Mouse (Mus musculus) stomach, embryonic 15.5 days (tissue): ENCODE data around the gene Tprg. TPM values are rescaled to one million over a fixed set of nuclear protein-coding genes. Genes with fewer than 3 reads are reported as not detected.

ENCODE experiments used
- ATAC-seq: fragments of 200-750 bp; cut with Nextera tagmentation; 2 replicates; pipeline ENCODE4 v1.8.0; 2017; ENCODE audit warnings: low read depth, moderate number of reproducible peaks, moderate TSS enrichment; ENCODE audit not compliant: insufficient read depth, low FRiP score
- H3K27ac ChIP-seq: fragments of 300-500 bp; sonication (generic); 2 replicates; pipeline ENCODE4 v1.5.1; 2015; ENCODE audit warnings: mild to moderate bottlenecking, inconsistent platforms
- H3K27me3 ChIP-seq: fragments of 300-500 bp; sonication (generic); replicated peaks from 2 replicates; pipeline ENCODE4 v1.6.1; 2015; ENCODE audit warnings: inconsistent platforms
- H3K36me3 ChIP-seq: fragments of 300-500 bp; sonication (generic); 2 replicates; pipeline ENCODE4 v1.6.1; 2015; ENCODE audit warnings: inconsistent platforms
- H3K4me1 ChIP-seq: fragments of 300-500 bp; sonication (generic); 2 replicates; pipeline ENCODE4 v1.6.1; 2015; ENCODE audit warnings: inconsistent platforms
- H3K4me2 ChIP-seq: fragments of 300-500 bp; sonication (generic); 2 replicates; pipeline ENCODE4 v1.6.1; 2015; ENCODE audit warnings: mild to moderate bottlenecking, inconsistent platforms
- H3K4me3 ChIP-seq: fragments of 300-500 bp; sonication (generic); replicated peaks from 2 replicates; pipeline ENCODE4 v1.5.1; 2015; ENCODE audit warnings: inconsistent platforms
- H3K9ac ChIP-seq: fragments of 300-500 bp; sonication (generic); 2 replicates; pipeline ENCODE4 v1.6.1; 2015; ENCODE audit warnings: inconsistent platforms
- H3K9me3 ChIP-seq: fragments of 300-500 bp; sonication (generic); 2 replicates; pipeline ENCODE4 v1.6.1; 2016; ENCODE audit warnings: inconsistent platforms
- WGBS: fragments of 180-500 bp; shearing (Covaris S2); methylation state at CpG from one replicate; pipeline ENCODE4 v1.1.7; 2015; 5-methylcytosine and 5-hydroxymethylcytosine counted together
- polyA plus RNA-seq: library from polyadenylated mRNA; unstranded; fragments of >200 nt; fragmentation: Nextera tagmentation; extraction: Ambion mirVana; gene quantifications from 2 replicates; pipeline ENCODE4 v1.2.1, GENCODE M21; 2015

Tprg gene
- polyA plus RNA-seq, 1 experiment from 2014 or later = 5.5 TPM

- no peak overlapping the region for H3K27ac ChIP-seq
- H3K36me3 ChIP-seq = no peaks in the 10 kb centered on the region
- H3K27me3 ChIP-seq = no peaks in the 10 kb centered on the region
- H3K4me2 ChIP-seq = no peak overlapping the region
- no peaks in the 10 kb centered on the region for H3K4me1 ChIP-seq
- no peak for ATAC-seq
- no peak overlapping the region for H3K4me3 ChIP-seq
- 45% methylated on average over 4 of the region's 4 CpGs for WGBS
- H3K9ac ChIP-seq = no peak overlapping the region
- H3K9me3 ChIP-seq = no peaks in the 10 kb centered on the region
Observed at GRCm38 (mm10) chr16:25335058-25335703, 48.6 kb downstream of the Tprg start.

- no peak overlapping the region for H3K27ac ChIP-seq
- H3K27me3 ChIP-seq = no peaks in the 10 kb centered on the region
- no peak overlapping the region for H3K9ac ChIP-seq
- no peaks in the 10 kb centered on the region for H3K9me3 ChIP-seq
- 6% methylated on average over 3 of the region's 3 CpGs for WGBS
- no peaks in the 10 kb centered on the region for H3K36me3 ChIP-seq
- no peaks in the 10 kb centered on the region for H3K4me1 ChIP-seq
- no peak overlapping the region for H3K4me3 ChIP-seq
- H3K4me2 ChIP-seq = no peak overlapping the region
- ATAC-seq = no peak
Observed at GRCm38 (mm10) chr16:25349626-25350025, 63.0 kb downstream of the Tprg start.

- no peak overlapping the region for H3K4me3 ChIP-seq
- no peaks in the 10 kb centered on the region for H3K27me3 ChIP-seq
- 78% methylated on average over 7 of the region's 7 CpGs for WGBS
- H3K4me1 ChIP-seq = no peaks in the 10 kb centered on the region
- no peak for ATAC-seq
- no peaks in the 10 kb centered on the region for H3K9me3 ChIP-seq
- H3K9ac ChIP-seq = no peak overlapping the region
- no peak overlapping the region for H3K27ac ChIP-seq
- no peaks in the 10 kb centered on the region for H3K36me3 ChIP-seq
- no peak overlapping the region for H3K4me2 ChIP-seq
Observed at GRCm38 (mm10) chr16:25367834-25368233, 81.2 kb downstream of the Tprg start.

- no peak overlapping the region for H3K4me3 ChIP-seq
- H3K27ac ChIP-seq = no peak overlapping the region
- no peaks in the 10 kb centered on the region for H3K4me1 ChIP-seq
- H3K36me3 ChIP-seq = no peaks in the 10 kb centered on the region
- no peak overlapping the region for H3K9ac ChIP-seq
- ATAC-seq = no peak
- no peaks in the 10 kb centered on the region for H3K27me3 ChIP-seq
- no peak overlapping the region for H3K4me2 ChIP-seq
- WGBS = 30% methylated on average over 5 of the region's 5 CpGs
- H3K9me3 ChIP-seq = no peaks in the 10 kb centered on the region
Observed at GRCm38 (mm10) chr16:25369984-25370412, 83.4 kb downstream of the Tprg start.

- H3K9ac ChIP-seq = no peak overlapping the region
- H3K4me2 ChIP-seq = no peak overlapping the region
- no peak overlapping the region for H3K27ac ChIP-seq
- H3K9me3 ChIP-seq = no peaks in the 10 kb centered on the region
- 71% methylated on average over 4 of the region's 4 CpGs for WGBS
- H3K36me3 ChIP-seq = no peaks in the 10 kb centered on the region
- no peak overlapping the region for H3K4me3 ChIP-seq
- ATAC-seq = no peak
- no peaks in the 10 kb centered on the region for H3K4me1 ChIP-seq
- H3K27me3 ChIP-seq = no peaks in the 10 kb centered on the region
Observed at GRCm38 (mm10) chr16:25374121-25374520, 87.5 kb downstream of the Tprg start.

- no peak overlapping the region for H3K9ac ChIP-seq
- H3K4me3 ChIP-seq = no peak overlapping the region
- H3K36me3 ChIP-seq = no peaks in the 10 kb centered on the region
- H3K4me2 ChIP-seq = no peak overlapping the region
- no peak for ATAC-seq
- H3K9me3 ChIP-seq = no peaks in the 10 kb centered on the region
- no peaks in the 10 kb centered on the region for H3K4me1 ChIP-seq
- WGBS = 54% methylated on average over 5 of the region's 5 CpGs
- no peaks in the 10 kb centered on the region for H3K27me3 ChIP-seq
- no peak overlapping the region for H3K27ac ChIP-seq
Observed at GRCm38 (mm10) chr16:25374775-25375174, 88.2 kb downstream of the Tprg start.

- H3K9ac ChIP-seq = no peak overlapping the region
- no peaks in the 10 kb centered on the region for H3K4me1 ChIP-seq
- H3K9me3 ChIP-seq = no peaks in the 10 kb centered on the region
- H3K4me3 ChIP-seq = no peak overlapping the region
- H3K27ac ChIP-seq = no peak overlapping the region
- H3K4me2 ChIP-seq = no peak overlapping the region
- H3K27me3 ChIP-seq = no peaks in the 10 kb centered on the region
- no peaks in the 10 kb centered on the region for H3K36me3 ChIP-seq
- 42% methylated on average over 14 of the region's 14 CpGs for WGBS
- ATAC-seq = peak; percentile 56; the same call in 1 of the 2 replicates
Observed at GRCm38 (mm10) chr16:25376720-25377373, 90.2 kb downstream of the Tprg start.

GRCm38 (mm10) chr16:25377695-25378094 lies 91.1 kb downstream of the Tprg start:
- Histone ChIP-seq H3K27ac (no peak overlapping the region), H3K9me3 (no peaks in the 10 kb centered on the region), H3K36me3 (no peaks in the 10 kb centered on the region), H3K9ac (no peak overlapping the region), H3K4me1 (no peaks in the 10 kb centered on the region), H3K4me2 (no peak overlapping the region), H3K4me3 (no peak overlapping the region), H3K27me3 (no peaks in the 10 kb centered on the region)
- WGBS = 85% methylated on average over 4 of the region's 4 CpGs
- no peak for ATAC-seq

- Histone ChIP-seq H3K4me3 (no peak overlapping the region), H3K27me3 (no peaks in the 10 kb centered on the region), H3K4me2 (no peak overlapping the region), H3K9ac (no peak overlapping the region), H3K27ac (peak overlapping the region; percentile 52; the same call in 1 of the 2 replicates), H3K9me3 (no peaks in the 10 kb centered on the region), H3K4me1 (no peaks in the 10 kb centered on the region), H3K36me3 (no peaks in the 10 kb centered on the region)
- WGBS = 63% methylated on average over 6 of the region's 6 CpGs
- no peak for ATAC-seq
Observed at GRCm38 (mm10) chr16:25385498-25386192, 99.0 kb downstream of the Tprg start.

- Histone ChIP-seq H3K9me3 (no peaks in the 10 kb centered on the region), H3K27ac (no peak overlapping the region), H3K9ac (no peak overlapping the region), H3K4me2 (no peak overlapping the region), H3K27me3 (no peaks in the 10 kb centered on the region), H3K4me1 (no peaks in the 10 kb centered on the region), H3K36me3 (no peaks in the 10 kb centered on the region), H3K4me3 (no peak overlapping the region)
- ATAC-seq = no peak
- WGBS = 67% methylated on average over 1 of the region's 1 CpGs
Observed at GRCm38 (mm10) chr16:25394676-25395075, 108.1 kb downstream of the Tprg start.

GRCm38 (mm10) chr16:25404156-25404555 lies 117.5 kb downstream of the Tprg start:
- H3K4me2 ChIP-seq = no peak overlapping the region
- H3K27me3 ChIP-seq = no peaks in the 10 kb centered on the region
- H3K27ac ChIP-seq = no peak overlapping the region
- no peak overlapping the region for H3K4me3 ChIP-seq
- 61% methylated on average over 6 of the region's 6 CpGs for WGBS
- no peaks in the 10 kb centered on the region for H3K9me3 ChIP-seq
- no peaks in the 10 kb centered on the region for H3K36me3 ChIP-seq
- no peaks in the 10 kb centered on the region for H3K4me1 ChIP-seq
- no peak overlapping the region for H3K9ac ChIP-seq
- ATAC-seq = no peak

- Histone ChIP-seq H3K4me1 (no peaks in the 10 kb centered on the region), H3K36me3 (no peaks in the 10 kb centered on the region), H3K4me3 (no peak overlapping the region), H3K27me3 (no peaks in the 10 kb centered on the region), H3K4me2 (peak overlapping the region; percentile 26; the same call in 1 of the 2 replicates), H3K9ac (no peak overlapping the region), H3K27ac (peak overlapping the region; percentile 89), H3K9me3 (no peaks in the 10 kb centered on the region)
- peak; percentile 97 for ATAC-seq
- 17% methylated on average over 8 of the region's 8 CpGs for WGBS
Observed at GRCm38 (mm10) chr16:25407204-25407886, 120.7 kb downstream of the Tprg start.
